Mouse (Mus musculus): Measurements from ENCODE around the gene Arhgap28. TPM values are rescaled to one million over a fixed set of nuclear protein-coding genes. Genes with fewer than 3 reads are reported as not detected.

Arhgap28 gene
- polyA plus RNA-seq, 1 experiment from 2014 or later: 6.9 TPM

GRCm38 (mm10) chr17:67955876-67956690, 47.8 kb downstream of the Arhgap28 start:
- no peaks in the 10 kb centered on the region for H3K9me3 ChIP-seq
- H3K4me2 ChIP-seq (replicated peaks): no peak overlapping the region
- H3K9ac ChIP-seq (replicated peaks): no peak overlapping the region
- H3K27me3 ChIP-seq: no peaks in the 10 kb centered on the region
- no peak overlapping the region for H3K4me3 ChIP-seq (replicated peaks)
- WGBS: 21% methylated on average over 10 of the region's 10 CpGs
- no peaks in the 10 kb centered on the region for H3K36me3 ChIP-seq
- ATAC-seq: no peak
- H3K4me1 ChIP-seq (replicated peaks): no peaks in the 10 kb centered on the region
- H3K27ac ChIP-seq: no peak overlapping the region

GRCm38 (mm10) chr17:67954961-67955360, 49.0 kb downstream of the Arhgap28 start:
- WGBS: 86% methylated on average over 5 of the region's 5 CpGs
- no peaks in the 10 kb centered on the region for H3K9me3 ChIP-seq
- H3K36me3 ChIP-seq: no peaks in the 10 kb centered on the region
- ATAC-seq: no peak
- no peak overlapping the region for H3K27ac ChIP-seq
- no peak overlapping the region for H3K4me2 ChIP-seq (replicated peaks)
- no peak overlapping the region for H3K4me3 ChIP-seq (replicated peaks)
- no peaks in the 10 kb centered on the region for H3K4me1 ChIP-seq (replicated peaks)
- H3K27me3 ChIP-seq: no peaks in the 10 kb centered on the region
- H3K9ac ChIP-seq (replicated peaks): no peak overlapping the region

DNA sequence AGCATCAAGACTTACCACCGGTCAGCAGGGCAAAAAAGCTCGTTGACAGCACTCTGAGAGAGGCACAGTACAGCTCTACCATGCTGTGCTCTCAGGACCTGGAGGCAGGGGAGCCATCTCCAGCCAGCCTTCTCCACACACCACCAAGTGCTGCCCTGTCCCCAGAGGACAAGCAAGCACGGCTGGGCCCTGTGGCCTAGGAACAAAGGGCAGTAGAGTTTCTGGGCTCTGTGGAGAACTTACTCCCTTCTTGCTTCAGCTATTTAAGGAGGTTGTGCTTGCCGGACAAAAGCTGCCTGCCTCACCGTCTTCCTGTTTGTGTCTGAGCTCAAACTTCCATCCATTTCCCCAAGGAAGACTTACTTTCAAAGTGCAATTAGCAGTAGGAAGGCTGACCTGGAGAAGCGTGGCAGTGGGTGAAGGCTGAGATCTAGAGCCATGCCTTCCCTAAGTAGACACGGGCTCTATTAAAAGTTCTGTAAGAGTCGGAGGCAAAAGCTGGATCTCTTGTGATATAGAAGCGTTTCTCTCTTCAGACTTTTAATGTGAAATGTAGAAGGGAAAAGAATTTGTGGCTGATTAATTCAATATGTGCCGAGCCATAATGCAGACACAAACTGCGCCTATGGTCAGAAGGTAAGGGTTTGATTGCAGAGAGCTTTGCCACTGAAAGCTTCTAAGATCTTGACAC, 53.3 kb downstream of the Arhgap28 start:
- Histone ChIP-seq H3K36me3 (no peaks in the 10 kb centered on the region), H3K4me2 (replicated peaks) (no peak overlapping the region), H3K9me3 (no peaks in the 10 kb centered on the region), H3K27me3 (no peaks in the 10 kb centered on the region), H3K27ac (peak overlapping the region; percentile 27; the same call in 1 of the 2 replicates), H3K4me1 (replicated peaks) (no peaks in the 10 kb centered on the region), H3K4me3 (replicated peaks) (no peak overlapping the region), H3K9ac (replicated peaks) (no peak overlapping the region)
- no peak for ATAC-seq
- WGBS: 72% methylated on average over 11 of the region's 11 CpGs

DNA sequence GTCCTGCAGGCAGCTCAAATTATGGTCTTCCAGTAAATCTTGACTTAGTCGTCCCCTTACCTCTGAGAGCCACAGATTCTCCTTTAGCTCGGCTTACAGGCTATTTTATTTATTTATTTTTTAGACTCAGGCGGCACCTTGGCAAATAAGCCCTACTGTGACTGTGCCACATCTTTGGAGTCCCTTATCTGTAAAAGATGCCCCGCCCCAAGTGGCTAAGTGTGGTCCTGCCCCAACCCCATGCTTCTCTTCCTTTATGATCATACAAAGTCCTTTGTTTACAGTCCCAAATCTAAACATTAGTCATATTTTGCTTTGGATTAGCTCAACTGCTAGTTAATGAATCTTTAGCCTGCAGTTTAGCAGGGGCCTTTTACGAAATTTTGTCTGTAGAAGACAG, 55.3 kb downstream of the Arhgap28 start:
- H3K27me3 ChIP-seq: no peaks in the 10 kb centered on the region
- no peak overlapping the region for H3K4me2 ChIP-seq (replicated peaks)
- no peak overlapping the region for H3K27ac ChIP-seq
- H3K4me1 ChIP-seq (replicated peaks): no peaks in the 10 kb centered on the region
- no peak overlapping the region for H3K9ac ChIP-seq (replicated peaks)
- no peaks in the 10 kb centered on the region for H3K9me3 ChIP-seq
- H3K36me3 ChIP-seq: no peaks in the 10 kb centered on the region
- no peak for ATAC-seq
- 79% methylated on average over 5 of the region's 5 CpGs for WGBS
- H3K4me3 ChIP-seq (replicated peaks): no peak overlapping the region

DNA sequence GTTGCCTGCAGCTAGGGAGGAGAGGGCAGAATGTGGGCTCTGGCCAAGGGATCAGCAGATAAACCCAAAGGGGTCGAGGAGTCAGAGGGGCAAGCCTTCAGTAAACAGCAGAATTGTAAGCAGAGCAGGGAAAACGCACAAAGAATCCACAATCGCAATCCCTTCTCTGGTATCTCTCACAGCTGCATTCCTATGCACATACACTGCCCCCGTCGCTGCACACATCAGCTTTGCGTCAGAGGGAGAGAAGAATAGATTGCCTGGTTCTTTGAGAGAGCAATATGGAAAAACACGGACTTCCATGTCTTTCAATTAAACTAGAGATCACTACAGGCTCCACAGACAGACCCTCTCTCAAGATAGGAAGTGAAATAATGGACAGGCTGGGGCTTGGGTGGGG, 58.5 kb downstream of the Arhgap28 start:
- Histone ChIP-seq H3K9me3 (no peaks in the 10 kb centered on the region), H3K4me1 (replicated peaks) (no peaks in the 10 kb centered on the region), H3K36me3 (no peaks in the 10 kb centered on the region), H3K9ac (replicated peaks) (no peak overlapping the region), H3K4me3 (replicated peaks) (no peak overlapping the region), H3K4me2 (replicated peaks) (no peak overlapping the region), H3K27ac (no peak overlapping the region), H3K27me3 (no peaks in the 10 kb centered on the region)
- WGBS: 66% methylated on average over 7 of the region's 7 CpGs
- no peak for ATAC-seq

- Histone ChIP-seq H3K27me3 (no peaks in the 10 kb centered on the region), H3K9me3 (no peaks in the 10 kb centered on the region), H3K9ac (replicated peaks) (no peak overlapping the region), H3K36me3 (no peaks in the 10 kb centered on the region), H3K4me3 (replicated peaks) (no peak overlapping the region), H3K4me1 (replicated peaks) (no peaks in the 10 kb centered on the region), H3K27ac (no peak overlapping the region), H3K4me2 (replicated peaks) (no peak overlapping the region)
- no peak for ATAC-seq
- WGBS: 87% methylated on average over 7 of the region's 7 CpGs
Observed at GRCm38 (mm10) chr17:67944256-67944655, 59.7 kb downstream of the Arhgap28 start.

DNA sequence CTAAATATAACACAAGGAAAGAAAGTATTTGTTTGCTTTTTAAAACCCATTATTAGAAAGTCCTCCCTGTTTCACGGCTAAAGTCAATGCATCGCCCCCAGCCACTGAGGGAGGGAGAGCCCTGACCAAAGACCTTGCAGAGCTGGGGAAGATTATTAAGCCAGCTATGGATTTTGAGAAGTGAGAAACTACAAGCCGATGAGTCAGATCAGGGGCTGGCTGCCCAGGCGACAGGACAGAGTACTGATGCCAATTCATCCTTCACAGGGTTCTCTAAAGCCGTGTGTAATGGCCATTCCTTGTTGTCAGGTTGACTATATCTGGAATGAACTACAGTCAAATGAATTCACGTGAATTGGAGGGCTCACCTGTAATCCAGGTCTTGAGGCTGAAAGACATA, 62.9 kb downstream of the Arhgap28 start:
- 90% methylated on average over 6 of the region's 6 CpGs for WGBS
- H3K36me3 ChIP-seq: no peaks in the 10 kb centered on the region
- no peak for ATAC-seq
- H3K4me2 ChIP-seq (replicated peaks): no peak overlapping the region
- H3K27me3 ChIP-seq: no peaks in the 10 kb centered on the region
- H3K4me3 ChIP-seq (replicated peaks): no peak overlapping the region
- H3K4me1 ChIP-seq (replicated peaks): no peaks in the 10 kb centered on the region
- H3K27ac ChIP-seq: no peak overlapping the region
- no peak overlapping the region for H3K9ac ChIP-seq (replicated peaks)
- H3K9me3 ChIP-seq: no peaks in the 10 kb centered on the region

GRCm38 (mm10) chr17:67937050-67937449, 66.9 kb downstream of the Arhgap28 start:
- H3K9me3 ChIP-seq: no peaks in the 10 kb centered on the region
- no peak overlapping the region for H3K4me3 ChIP-seq (replicated peaks)
- H3K4me2 ChIP-seq (replicated peaks): no peak overlapping the region
- no peak overlapping the region for H3K9ac ChIP-seq (replicated peaks)
- no peak for ATAC-seq
- no peaks in the 10 kb centered on the region for H3K36me3 ChIP-seq
- H3K27me3 ChIP-seq: no peaks in the 10 kb centered on the region
- no peaks in the 10 kb centered on the region for H3K4me1 ChIP-seq (replicated peaks)
- 97% methylated on average over 3 of the region's 3 CpGs for WGBS
- no peak overlapping the region for H3K27ac ChIP-seq

DNA sequence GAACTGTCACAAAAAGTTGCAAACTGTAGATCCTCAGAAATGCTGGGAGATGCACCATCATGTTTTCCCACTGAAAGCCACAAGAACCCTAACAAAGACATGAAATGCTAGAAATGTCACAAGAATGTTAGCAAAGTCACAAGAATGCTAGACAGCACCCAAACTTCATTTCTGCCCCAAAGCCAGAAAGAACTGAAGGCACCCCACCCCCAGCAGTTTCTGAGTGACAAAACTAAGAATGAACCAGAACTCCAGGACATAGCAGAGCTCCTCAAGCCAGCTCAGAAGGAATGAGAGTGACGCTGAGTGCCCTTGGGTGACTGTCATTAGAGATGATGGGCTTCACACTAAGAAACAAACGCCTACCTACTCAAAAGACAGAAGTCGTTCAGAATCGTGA, 68.4 kb downstream of the Arhgap28 start:
- Histone ChIP-seq H3K9ac (replicated peaks) (no peak overlapping the region), H3K27me3 (no peaks in the 10 kb centered on the region), H3K27ac (no peak overlapping the region), H3K4me3 (replicated peaks) (no peak overlapping the region), H3K9me3 (no peaks in the 10 kb centered on the region), H3K4me1 (replicated peaks) (no peaks in the 10 kb centered on the region), H3K4me2 (replicated peaks) (no peak overlapping the region), H3K36me3 (no peaks in the 10 kb centered on the region)
- 84% methylated on average over 4 of the region's 4 CpGs for WGBS
- ATAC-seq: no peak

DNA sequence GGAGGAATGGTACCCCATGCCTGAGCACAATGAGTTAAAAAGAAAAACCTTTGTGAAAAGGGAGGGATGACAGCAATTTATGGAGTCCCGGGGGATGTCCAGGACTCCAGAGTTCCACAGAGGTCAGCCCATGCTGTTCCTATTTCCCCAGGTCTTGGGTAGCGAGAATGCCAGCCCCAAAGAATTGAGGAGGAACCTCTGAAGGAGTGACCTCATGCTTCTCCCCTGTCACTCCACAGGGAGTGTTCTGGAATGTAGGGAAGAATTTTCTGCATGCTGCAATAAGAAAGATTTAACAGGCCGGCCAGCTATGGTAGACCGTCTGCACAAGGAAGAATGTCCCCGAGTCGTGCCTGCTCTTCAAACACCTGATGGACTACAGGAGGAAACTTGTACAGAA, 72.5 kb downstream of the Arhgap28 start:
- H3K9me3 ChIP-seq: no peaks in the 10 kb centered on the region
- H3K9ac ChIP-seq (replicated peaks): no peak overlapping the region
- ATAC-seq: no peak
- no peaks in the 10 kb centered on the region for H3K27me3 ChIP-seq
- no peak overlapping the region for H3K4me3 ChIP-seq (replicated peaks)
- no peaks in the 10 kb centered on the region for H3K36me3 ChIP-seq
- H3K4me1 ChIP-seq (replicated peaks): no peaks in the 10 kb centered on the region
- WGBS: 85% methylated on average over 6 of the region's 6 CpGs
- no peak overlapping the region for H3K4me2 ChIP-seq (replicated peaks)
- H3K27ac ChIP-seq: no peak overlapping the region

- WGBS: 95% methylated on average over 3 of the region's 3 CpGs
- H3K9me3 ChIP-seq: no peaks in the 10 kb centered on the region
Observed at GRCm38 (mm10) chr17:67930957-67931356, 73.0 kb downstream of the Arhgap28 start.

GRCm38 (mm10) chr17:67930467-67930866, 73.5 kb downstream of the Arhgap28 start:
- no peak overlapping the region for H3K9ac ChIP-seq (replicated peaks)
- 90% methylated on average over 3 of the region's 3 CpGs for WGBS
- no peaks in the 10 kb centered on the region for H3K4me1 ChIP-seq (replicated peaks)
- no peak overlapping the region for H3K27ac ChIP-seq
- no peaks in the 10 kb centered on the region for H3K27me3 ChIP-seq
- no peak overlapping the region for H3K4me2 ChIP-seq (replicated peaks)
- H3K9me3 ChIP-seq: no peaks in the 10 kb centered on the region
- no peaks in the 10 kb centered on the region for H3K36me3 ChIP-seq
- no peak overlapping the region for H3K4me3 ChIP-seq (replicated peaks)
- ATAC-seq: no peak

More at GRCm38 (mm10) chr17:67930957-67931356, 73.0 kb downstream of the Arhgap28 start:
- H3K36me3 ChIP-seq: no peaks in the 10 kb centered on the region
- no peaks in the 10 kb centered on the region for H3K4me1 ChIP-seq (replicated peaks)
- H3K4me3 ChIP-seq (replicated peaks): no peak overlapping the region
- H3K27ac ChIP-seq: no peak overlapping the region
- H3K4me2 ChIP-seq (replicated peaks): no peak overlapping the region
- H3K27me3 ChIP-seq: no peaks in the 10 kb centered on the region
- H3K9ac ChIP-seq (replicated peaks): no peak overlapping the region
- ATAC-seq: no peak

Data from midbrain, embryonic 13.5 days (tissue).